Mouse (Mus musculus) cerebellum, postnatal 10 days (tissue): ENCODE results near the gene Inpp4b.
"Not testable (repeated sequence)": the region's sequence is repeated elsewhere in the genome, so short reads cannot be mapped to it uniquely, and the experiment has no call there.

Source experiments
- DNase-seq, 2 experiments: peaks; one replicate each; pipeline ENCODE4 v3.0.0; 2021; ENCODE audit warnings: mixed read lengths in 2 of 2

Gene Inpp4b

GRCm38 (mm10) chr8:81782781-81783180, 440.4 kb downstream of the Inpp4b start:
- no peak for DNase-seq

- DNase-seq: no peak
These were observed 442.4 kb downstream of the Inpp4b start for GRCm38 (mm10) chr8:81784775-81785174.

GRCm38 (mm10) chr8:81788498-81788897, 446.1 kb downstream of the Inpp4b start:
- no peak for DNase-seq

DNA sequence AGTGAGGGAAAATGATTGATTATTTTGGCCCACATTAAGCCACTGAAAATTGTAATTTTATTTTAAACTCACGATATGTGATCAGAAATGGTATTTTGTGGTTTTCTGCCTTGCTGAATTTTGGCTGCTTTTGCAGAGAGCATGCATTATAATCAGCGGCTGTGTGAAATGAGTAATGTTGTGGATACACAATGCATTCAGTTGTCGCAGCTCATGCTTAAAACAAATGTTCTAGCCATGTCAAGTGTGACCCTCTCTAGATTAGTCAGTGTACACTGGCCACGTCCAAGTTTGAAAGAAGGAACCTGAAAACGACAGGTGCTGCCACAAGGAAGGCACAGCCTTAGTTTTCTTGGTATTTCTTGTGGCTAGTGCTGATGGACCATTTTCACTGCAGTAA, 450.3 kb downstream of the Inpp4b start:
- DNase-seq: no peak

GRCm38 (mm10) chr8:81798501-81798900, 456.1 kb downstream of the Inpp4b start:
- peak; percentile 43 to 45 for DNase-seq

GRCm38 (mm10) chr8:81800792-81801191, 458.4 kb downstream of the Inpp4b start:
- no peak for DNase-seq

- peak; percentile 80 to 84 for DNase-seq
These were observed 464.4 kb downstream of the Inpp4b start for GRCm38 (mm10) chr8:81806797-81807196.

GRCm38 (mm10) chr8:81807578-81807977, 465.2 kb downstream of the Inpp4b start:
- DNase-seq: no peak

DNA sequence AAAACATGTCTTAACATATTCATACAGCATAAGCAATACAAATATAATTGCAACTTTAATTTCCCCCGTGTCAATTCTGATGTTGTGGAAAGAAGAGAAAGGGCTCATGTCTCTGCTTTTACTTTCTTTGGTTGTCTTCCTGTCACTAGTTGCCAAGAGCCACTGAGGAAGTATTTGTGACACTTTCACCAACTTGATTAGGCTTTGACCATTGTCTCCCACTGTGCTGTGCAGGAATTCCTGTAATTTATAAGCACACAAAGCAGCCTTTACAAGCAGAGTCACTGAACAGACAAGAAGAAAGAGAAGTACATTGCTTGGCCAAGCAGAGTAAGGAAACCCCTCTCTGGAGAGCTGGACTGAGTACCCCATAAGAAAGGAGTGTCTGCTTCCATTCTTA, 466.1 kb downstream of the Inpp4b start:
- no peak for DNase-seq

GRCm38 (mm10) chr8:81809414-81809813, 467.1 kb downstream of the Inpp4b start:
- not testable (repeated sequence) for DNase-seq

- DNase-seq: peak; percentile 23 to 29
These were observed 469.8 kb downstream of the Inpp4b start for GRCm38 (mm10) chr8:81812051-81812751.

DNA sequence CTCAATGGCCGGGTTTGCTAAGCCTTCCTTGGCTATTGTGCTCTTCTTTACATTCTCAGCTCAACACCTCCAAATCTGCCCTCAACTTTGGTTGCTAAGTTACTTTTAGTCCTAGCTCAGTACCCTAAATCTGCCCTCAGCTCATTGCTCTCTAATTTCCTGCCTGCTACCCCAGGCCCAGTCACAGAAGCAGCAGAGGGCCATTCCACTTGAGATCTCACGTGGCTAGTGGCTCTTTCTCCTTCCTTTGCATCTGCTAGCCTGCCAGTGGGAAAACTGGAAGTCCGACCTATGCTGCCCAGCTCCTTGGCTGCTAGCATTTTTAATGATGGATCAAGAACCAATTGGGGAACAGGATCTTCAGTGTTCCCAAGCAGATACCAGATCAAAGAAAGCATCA, 472.4 kb downstream of the Inpp4b start:
- no peak for DNase-seq

DNA sequence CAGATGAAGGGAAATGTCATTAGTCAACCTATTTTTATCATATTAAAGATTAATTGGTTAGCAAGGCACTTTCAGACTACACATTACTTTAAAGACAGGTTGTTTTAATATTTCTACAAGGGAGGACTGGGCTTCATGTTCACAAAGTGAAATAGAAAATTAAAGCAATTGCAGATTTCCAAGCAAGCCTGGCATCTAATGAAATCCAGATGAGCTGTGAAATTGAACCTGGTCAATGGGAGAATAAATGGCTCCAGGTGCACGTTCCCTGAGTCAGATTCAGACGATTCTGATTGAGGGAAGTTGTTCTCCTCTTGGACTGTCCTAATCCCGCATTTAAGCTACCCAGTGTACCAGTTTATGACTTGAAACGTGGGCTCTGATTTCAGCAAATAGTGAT, 473.2 kb downstream of the Inpp4b start:
- DNase-seq: no peak

DNA sequence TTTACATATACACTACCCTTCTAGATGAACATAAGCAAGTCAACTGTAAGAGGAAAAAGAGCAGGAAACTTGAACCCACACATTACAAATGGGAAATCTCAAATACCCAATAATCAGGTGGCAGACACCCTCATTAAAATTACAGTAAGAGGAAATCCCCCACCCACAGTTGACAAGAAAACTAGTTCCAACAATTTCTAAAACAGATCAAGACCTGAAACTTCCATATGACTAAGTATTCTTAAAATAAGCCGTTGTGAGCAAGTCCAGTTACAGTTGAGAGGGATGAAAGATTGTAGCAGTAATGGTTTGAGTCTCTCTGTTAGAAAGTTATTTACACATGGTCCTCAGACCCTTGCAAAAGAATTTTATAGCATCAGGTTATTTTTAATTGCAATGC, 480.8 kb downstream of the Inpp4b start:
- DNase-seq: no peak

DNA sequence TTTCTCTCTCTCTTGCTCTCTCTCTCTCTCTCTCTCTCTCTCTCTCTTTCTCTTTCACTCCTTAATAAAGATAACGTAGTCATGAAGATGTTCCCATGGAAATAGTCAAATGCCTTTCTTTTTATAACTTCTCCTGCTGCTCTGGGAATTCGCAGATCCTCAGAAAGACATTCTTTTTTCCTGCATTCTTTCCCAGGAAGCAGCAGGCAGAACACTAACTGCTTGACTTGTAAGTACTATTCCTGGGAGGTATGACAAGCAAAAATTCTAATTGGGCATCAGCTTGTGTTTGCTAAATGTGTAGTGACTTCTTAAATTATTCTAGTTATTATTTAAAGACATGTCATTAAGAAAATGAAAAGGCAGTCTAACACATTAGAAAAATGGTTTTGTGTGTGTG, 482.6 kb downstream of the Inpp4b start:
- DNase-seq: no peak

DNA sequence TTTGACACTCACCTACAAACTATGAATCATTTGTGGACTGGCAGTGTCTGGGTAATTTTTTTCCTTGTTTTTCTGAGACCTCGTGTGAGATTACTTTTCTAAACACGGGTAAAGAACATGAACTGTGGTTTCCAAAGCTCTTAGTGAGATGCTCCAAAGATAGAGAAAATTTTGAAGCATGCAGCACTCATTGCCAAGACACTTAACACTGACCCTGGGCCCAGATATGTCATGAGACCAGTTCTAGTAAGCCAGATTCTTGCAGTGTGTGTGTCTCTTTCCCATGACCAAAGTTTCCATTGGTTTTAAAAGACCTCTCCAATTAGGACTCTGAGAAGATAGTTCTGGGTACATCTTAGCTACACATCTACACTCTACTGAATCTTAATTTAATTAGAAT, 484.1 kb downstream of the Inpp4b start:
- DNase-seq: no peak

GRCm38 (mm10) chr8:81827306-81827913, 485.1 kb downstream of the Inpp4b start:
- DNase-seq: no peak

DNA sequence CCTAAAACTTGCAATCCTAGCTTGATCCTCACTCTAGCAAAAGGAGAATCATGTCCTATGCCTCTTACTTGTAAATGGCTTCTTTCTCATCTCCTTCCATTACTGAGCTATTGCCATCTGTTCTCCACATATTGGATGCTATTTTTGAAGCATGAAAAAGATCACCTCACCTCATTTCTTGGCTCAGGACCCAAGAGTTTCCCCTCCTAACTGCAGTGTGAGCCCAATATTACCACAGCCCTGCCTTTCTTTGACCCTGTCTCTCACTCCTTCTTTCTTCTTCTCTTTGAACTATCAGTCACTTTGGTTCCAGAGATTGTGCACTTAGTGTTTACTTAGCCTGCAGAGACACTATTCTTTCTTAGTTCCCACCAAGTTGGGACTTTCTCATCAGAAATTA, 489.1 kb downstream of the Inpp4b start:
- peak; percentile 34 to 55 for DNase-seq

DNA sequence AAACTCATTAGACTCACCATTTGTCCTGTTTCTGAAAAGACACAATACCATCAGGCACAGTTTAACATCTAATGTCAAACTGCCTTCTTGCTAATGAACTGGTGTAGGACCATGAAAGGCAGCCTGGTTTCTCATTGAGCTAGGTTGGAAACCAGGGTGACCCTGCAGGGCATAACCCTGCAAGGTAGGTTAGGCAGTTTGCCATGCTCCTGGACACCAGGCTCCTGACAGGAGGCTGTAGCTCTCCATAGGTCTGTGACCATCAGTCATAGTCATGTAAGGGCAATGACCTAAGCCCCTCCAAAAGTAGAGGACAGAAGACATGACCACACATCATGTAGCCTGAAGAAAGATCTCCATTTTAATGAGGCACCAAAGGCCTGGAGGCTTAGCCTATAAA, 491.5 kb downstream of the Inpp4b start:
- no peak for DNase-seq

DNA sequence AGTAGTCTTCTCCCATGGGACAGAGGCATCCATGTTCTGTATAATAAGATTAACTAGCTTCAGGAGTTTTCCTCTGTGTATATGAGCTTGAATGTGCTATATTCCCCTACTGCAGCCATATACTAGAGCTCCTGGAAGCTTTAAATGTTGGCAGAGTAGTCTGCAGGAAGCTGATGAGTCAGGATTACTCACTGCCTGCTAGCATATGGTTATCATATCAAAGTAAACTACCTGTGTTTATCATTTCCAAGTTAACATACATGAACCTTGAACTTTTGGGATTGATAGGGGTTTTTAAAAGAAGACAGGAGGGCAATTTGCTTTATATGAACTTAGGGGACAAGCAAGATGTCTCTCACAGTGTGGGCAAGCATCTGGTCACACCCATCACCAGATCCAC, 498.2 kb downstream of the Inpp4b start:
- no peak for DNase-seq

- no peak for DNase-seq
These were observed 502.0 kb downstream of the Inpp4b start for GRCm38 (mm10) chr8:81844104-81844982.

GRCm38 (mm10) chr8:81847929-81848328, 505.6 kb downstream of the Inpp4b start:
- DNase-seq: no peak

DNA sequence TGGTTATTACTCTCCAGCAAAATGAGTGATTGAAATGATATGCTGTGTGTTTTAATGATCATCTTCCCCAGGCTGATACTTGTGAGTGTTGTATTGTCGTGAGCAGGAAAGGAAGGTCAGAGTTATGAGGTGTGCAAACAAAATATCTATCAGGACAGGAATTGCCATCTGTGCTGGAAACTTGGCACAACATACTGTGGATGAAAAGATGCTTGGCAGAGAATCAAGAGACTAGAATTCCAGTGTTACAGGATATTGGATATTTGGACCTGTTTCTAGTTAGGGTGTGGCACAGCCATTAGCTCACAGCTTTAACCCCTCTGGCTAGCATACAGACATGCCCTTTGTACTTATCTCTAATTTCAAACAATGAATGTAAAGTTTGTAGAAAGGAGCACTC, 507.6 kb downstream of the Inpp4b start:
- DNase-seq: peak in 1 of 2 experiments; percentile 12

GRCm38 (mm10) chr8:81853184-81853583, 510.8 kb downstream of the Inpp4b start:
- DNase-seq: peak; percentile 65 to 71
